Mouse (Mus musculus) heart, postnatal 0 days (tissue): ENCODE measurements around the gene Vapa. TPM values are rescaled to one million over a fixed set of nuclear protein-coding genes. Genes with fewer than 3 reads are reported as not detected.

Experiments used
- ATAC-seq: fragments of 200-750 bp; cut with Nextera tagmentation; 2 replicates; pipeline ENCODE4 v1.8.0; 2017; ENCODE audit warnings: low read depth, moderate number of reproducible peaks, moderate library complexity; ENCODE audit not compliant: insufficient read depth
- DNase-seq: peaks from one replicate; pipeline ENCODE4 v3.0.0-alpha.2; 2016; ENCODE audit warnings: low spot score
- H3K27ac ChIP-seq: fragments of 300-500 bp; sonication (generic); 2 replicates; pipeline ENCODE4 v1.5.1; 2014; ENCODE audit warnings: low read depth, mild to moderate bottlenecking
- H3K27me3 ChIP-seq: fragments of 300-500 bp; sonication (generic); 2 replicates; pipeline ENCODE4 v1.6.1; 2014; ENCODE audit warnings: low read length, mixed read lengths; ENCODE audit not compliant: control insufficient read depth, insufficient read depth
- H3K36me3 ChIP-seq: fragments of 300-500 bp; sonication (generic); replicated peaks from 2 replicates; pipeline ENCODE4 v1.6.1; 2014; ENCODE audit warnings: low read length, mixed read lengths; ENCODE audit not compliant: control insufficient read depth, insufficient read depth
- H3K4me1 ChIP-seq: fragments of 300-500 bp; sonication (generic); 2 replicates; pipeline ENCODE4 v1.6.1; 2014; ENCODE audit warnings: antibody characterized with exemption; ENCODE audit not compliant: control insufficient read depth, insufficient read depth
- H3K4me2 ChIP-seq: fragments of 300-500 bp; sonication (generic); 2 replicates; pipeline ENCODE4 v1.6.1; 2014; ENCODE audit warnings: low read depth, mild to moderate bottlenecking, low read length, moderate library complexity
- H3K4me3 ChIP-seq: fragments of 300-500 bp; sonication (generic); 2 replicates; pipeline ENCODE4 v1.5.1; 2014; ENCODE audit warnings: low read depth, low read length
- H3K9ac ChIP-seq: fragments of 300-500 bp; sonication (generic); replicated peaks from 2 replicates; pipeline ENCODE4 v1.6.1; 2014; ENCODE audit warnings: low read depth, low read length, mixed read lengths
- H3K9me3 ChIP-seq: fragments of 300-500 bp; sonication (generic); replicated peaks from 2 replicates; pipeline ENCODE4 v1.6.1; 2016; ENCODE audit warnings: low read length; ENCODE audit not compliant: control insufficient read depth
- CTCF ChIP-seq: IDR thresholded peaks from 2 replicates; pipeline ENCODE4 v1.5.1; 2016; ENCODE audit warnings: antibody characterized with exemption, control low read depth, low read depth
- EP300 ChIP-seq: IDR thresholded peaks from 2 replicates; pipeline ENCODE4 v1.6.1; 2016; ENCODE audit warnings: antibody characterized with exemption, low read depth
- WGBS: fragments of 180-500 bp; shearing (Covaris S2); extraction: QIAGEN DNeasy Blood & Tissue Kit; methylation state at CpG from one replicate; pipeline ENCODE4 v1.1.7; 2014; 5-methylcytosine and 5-hydroxymethylcytosine counted together
- polyA plus RNA-seq: library from polyadenylated mRNA; unstranded; fragments of >200 nt; fragmentation: Nextera tagmentation; extraction: Ambion mirVana; gene quantifications from 2 replicates; pipeline ENCODE4 v1.2.1, GENCODE M21; 2015
- total RNA-seq: library from RNA; depleted of rRNA; stranded (reverse); fragments of >200 nt; gene quantifications from 2 replicates; pipeline ENCODE4 v1.2.3, GENCODE M21; 2014; ENCODE audit warnings: low replicate concordance

Gene Vapa
- total and polyA plus RNA-seq, 2 experiments from 2014 or later = 49.8 to 139 TPM

DNA sequence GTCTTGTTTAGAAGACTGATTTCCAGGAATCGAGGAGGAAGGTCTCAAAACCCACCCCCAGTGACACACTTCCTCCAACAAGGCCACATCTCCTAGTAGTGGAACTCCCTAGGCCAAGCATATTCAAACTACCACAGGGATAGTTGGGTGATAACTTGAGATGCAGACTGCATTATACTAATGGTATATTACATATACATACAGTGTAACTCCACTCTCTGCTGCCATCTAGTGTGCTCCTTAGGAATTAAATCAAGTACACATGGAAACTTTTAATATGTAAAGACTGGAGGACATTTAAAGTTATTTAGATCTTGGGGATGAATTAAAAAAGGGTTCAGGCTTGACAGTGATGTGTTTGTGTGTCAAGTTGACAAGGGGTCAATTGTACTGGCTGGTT lies 38.0 kb downstream of the Vapa start:
- ATAC-seq (no peak), DNase-seq (no peak)
- Histone ChIP-seq H3K9me3 (no peaks in the 10 kb centered on the region), H3K4me3 (no peak overlapping the region), H3K9ac (no peak overlapping the region), H3K4me1 (peaks cover 11% of the 10 kb centered on the region), H3K27me3 (no peaks in the 10 kb centered on the region), H3K27ac (no peak overlapping the region), H3K36me3 (peaks cover 31% of the 10 kb centered on the region), H3K4me2 (no peak overlapping the region)
- TF ChIP-seq EP300 (no peak), CTCF (peak; percentile 54)
- WGBS = 59% methylated on average over 1 of the region's 1 CpGs

DNA sequence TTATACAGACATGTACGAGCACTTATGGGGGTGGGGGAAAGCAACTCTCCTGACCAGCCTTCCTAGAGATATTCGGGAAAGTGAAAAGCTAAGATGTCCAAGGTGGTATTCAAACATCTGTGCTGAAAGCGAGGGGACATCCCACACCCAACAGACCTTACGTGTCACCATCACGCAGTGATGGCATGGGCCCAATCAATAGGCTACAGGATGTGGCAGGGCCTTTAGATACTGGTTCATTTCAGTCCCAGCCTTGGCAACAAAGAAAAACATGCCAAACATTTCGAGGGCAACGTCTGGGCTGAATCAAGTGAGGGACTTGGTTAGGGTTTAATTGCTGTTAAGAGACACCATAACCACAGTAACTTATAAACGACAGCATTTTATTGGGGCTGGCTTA lies 38.5 kb downstream of the Vapa start:
- Histone ChIP-seq H3K9ac (no peak overlapping the region), H3K36me3 (peaks cover 28% of the 10 kb centered on the region; the same call in 1 of the 2 replicates), H3K4me2 (no peak overlapping the region), H3K27ac (no peak overlapping the region), H3K27me3 (no peaks in the 10 kb centered on the region), H3K9me3 (no peaks in the 10 kb centered on the region), H3K4me1 (peaks cover 11% of the 10 kb centered on the region), H3K4me3 (no peak overlapping the region)
- DNase-seq (no peak), ATAC-seq (no peak)
- TF ChIP-seq CTCF = no peak
- no peak for TF ChIP-seq EP300
- 71% methylated on average over 8 of the region's 8 CpGs for WGBS

DNA sequence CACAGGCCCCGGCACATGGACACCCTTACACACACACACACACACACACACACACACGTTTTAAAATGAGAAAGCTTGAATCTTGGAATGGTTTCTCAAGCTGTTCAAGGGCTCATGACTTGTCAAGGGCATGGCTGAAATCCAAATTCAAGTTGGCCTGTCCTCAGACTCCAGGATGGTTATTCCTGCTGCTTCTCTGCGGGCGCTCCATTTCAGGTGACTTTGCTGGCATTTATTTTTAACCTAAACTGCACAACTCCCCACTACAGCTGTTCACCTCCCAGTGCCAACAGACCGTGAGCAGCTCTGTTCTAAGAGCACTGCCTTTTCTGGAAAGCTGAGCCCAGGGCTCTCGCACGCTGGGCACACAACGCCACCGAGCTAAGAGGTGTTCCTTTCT lies 41.5 kb downstream of the Vapa start:
- Histone ChIP-seq H3K36me3 (0 out of 2 replicates have a peak, but pooled peaks cover 9% of the 10 kb centered on the region), H3K4me2 (no peak overlapping the region), H3K4me3 (no peak overlapping the region), H3K9ac (no peak overlapping the region), H3K4me1 (peaks cover 11% of the 10 kb centered on the region), H3K27me3 (no peaks in the 10 kb centered on the region), H3K9me3 (no peaks in the 10 kb centered on the region), H3K27ac (peak overlapping the region; percentile 86)
- ATAC-seq = peak; percentile 72
- 45% methylated on average over 9 of the region's 9 CpGs for WGBS
- DNase-seq = peak; percentile 74
- TF ChIP-seq EP300 = no peak
- no peak for TF ChIP-seq CTCF

DNA sequence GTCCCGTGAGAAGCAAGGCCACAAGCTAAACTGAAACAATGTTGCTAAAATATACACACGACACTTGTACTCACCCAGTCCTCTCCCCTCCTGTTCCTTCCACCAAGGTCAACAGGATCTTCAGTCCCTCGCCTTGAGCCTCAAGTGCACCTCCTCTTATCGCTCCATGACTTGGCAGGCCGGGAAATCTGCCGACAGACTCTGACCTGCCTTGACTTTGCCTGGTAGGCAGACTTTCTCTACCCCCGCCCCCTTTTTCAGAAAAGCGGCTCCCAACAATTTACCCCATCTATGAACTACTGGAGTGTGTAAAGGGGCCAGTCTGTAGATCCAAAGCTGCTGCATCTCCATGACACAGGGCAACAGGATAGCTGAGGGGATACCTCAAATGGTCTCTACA lies 41.9 kb downstream of the Vapa start:
- WGBS = 53% methylated on average over 8 of the region's 8 CpGs
- H3K36me3 ChIP-seq = 0 out of 2 replicates have a peak, but pooled peaks cover 5% of the 10 kb centered on the region
- H3K9ac ChIP-seq = no peak overlapping the region
- peak; percentile 33 for DNase-seq
- H3K4me3 ChIP-seq = no peak overlapping the region
- H3K4me2 ChIP-seq = no peak overlapping the region
- H3K9me3 ChIP-seq = no peaks in the 10 kb centered on the region
- peak overlapping the region; percentile 86 for H3K27ac ChIP-seq
- H3K4me1 ChIP-seq = peaks cover 11% of the 10 kb centered on the region
- ATAC-seq = peak; percentile 40
- no peaks in the 10 kb centered on the region for H3K27me3 ChIP-seq
- TF ChIP-seq CTCF (no peak), EP300 (no peak)

DNA sequence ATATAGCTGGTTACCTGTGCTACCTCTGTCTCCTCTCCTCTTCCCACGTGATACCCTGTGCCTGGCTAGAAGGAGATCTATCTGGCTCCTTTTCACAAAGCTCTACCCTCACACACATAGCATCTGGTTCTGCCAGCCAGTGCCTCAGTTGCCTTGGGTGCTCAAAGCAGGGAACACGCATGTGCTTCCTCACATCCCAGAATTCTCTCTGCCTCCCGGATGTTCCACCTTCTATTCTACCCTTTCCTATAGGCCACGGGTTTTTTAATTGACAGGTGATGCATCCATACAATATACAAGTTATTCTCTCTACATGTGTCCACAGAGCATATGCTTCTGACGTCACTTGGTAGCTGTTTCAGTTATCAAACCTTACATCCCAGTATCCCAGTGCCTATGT lies 49.2 kb downstream of the Vapa start:
- Histone ChIP-seq H3K9ac (no peak overlapping the region), H3K4me3 (no peak overlapping the region), H3K9me3 (no peaks in the 10 kb centered on the region), H3K4me2 (no peak overlapping the region), H3K4me1 (0 out of 2 replicates have a peak, but pooled peaks cover 6% of the 10 kb centered on the region), H3K27ac (no peak overlapping the region), H3K36me3 (no peaks in the 10 kb centered on the region), H3K27me3 (no peaks in the 10 kb centered on the region)
- ATAC-seq = no peak
- TF ChIP-seq EP300 = no peak
- DNase-seq = no peak
- WGBS = 70% methylated on average over 5 of the region's 5 CpGs

DNA sequence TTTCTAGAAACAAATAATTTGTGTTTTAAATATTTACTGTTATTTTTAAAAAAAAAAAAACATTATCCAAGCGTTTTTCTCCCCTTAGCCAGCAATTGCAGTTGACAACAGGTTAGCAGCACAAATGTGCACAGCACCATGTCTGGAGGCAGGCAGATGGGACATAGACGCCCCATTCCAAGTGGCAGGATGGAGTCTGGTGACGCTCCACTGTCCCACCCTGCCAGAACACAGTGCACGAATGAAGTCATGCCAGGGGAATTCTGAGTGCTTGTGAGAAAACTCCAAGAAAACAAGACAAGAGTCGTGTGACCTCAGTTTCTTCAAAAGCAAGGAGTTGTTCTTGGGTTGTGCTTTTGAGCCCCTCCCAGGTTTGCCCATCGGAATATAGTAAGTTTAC lies 50.0 kb downstream of the Vapa start:
- Histone ChIP-seq H3K27me3 (no peaks in the 10 kb centered on the region), H3K4me3 (no peak overlapping the region), H3K9ac (no peak overlapping the region), H3K36me3 (no peaks in the 10 kb centered on the region), H3K9me3 (no peaks in the 10 kb centered on the region), H3K4me1 (0 out of 2 replicates have a peak, but pooled peaks cover 6% of the 10 kb centered on the region), H3K27ac (no peak overlapping the region), H3K4me2 (no peak overlapping the region)
- no peak for ATAC-seq
- DNase-seq = no peak
- TF ChIP-seq EP300 (no peak), CTCF (no peak)
- WGBS = 36% methylated on average over 6 of the region's 6 CpGs
